Mouse (Mus musculus): ENCODE measurements around the gene Pip4k2a. TPM values are rescaled to one million over a fixed set of nuclear protein-coding genes. Genes with fewer than 3 reads are reported as not detected.
"Not testable (repeated sequence)": the region's sequence is repeated elsewhere in the genome, so short reads cannot be mapped to it uniquely, and the experiment has no call there.

Gene Pip4k2a
- polyA plus RNA-seq (2014; fragmentation: Nextera tagmentation; extraction: Ambion mirVana) = 10.3 and 11.8 TPM in 2 replicates

DNA sequence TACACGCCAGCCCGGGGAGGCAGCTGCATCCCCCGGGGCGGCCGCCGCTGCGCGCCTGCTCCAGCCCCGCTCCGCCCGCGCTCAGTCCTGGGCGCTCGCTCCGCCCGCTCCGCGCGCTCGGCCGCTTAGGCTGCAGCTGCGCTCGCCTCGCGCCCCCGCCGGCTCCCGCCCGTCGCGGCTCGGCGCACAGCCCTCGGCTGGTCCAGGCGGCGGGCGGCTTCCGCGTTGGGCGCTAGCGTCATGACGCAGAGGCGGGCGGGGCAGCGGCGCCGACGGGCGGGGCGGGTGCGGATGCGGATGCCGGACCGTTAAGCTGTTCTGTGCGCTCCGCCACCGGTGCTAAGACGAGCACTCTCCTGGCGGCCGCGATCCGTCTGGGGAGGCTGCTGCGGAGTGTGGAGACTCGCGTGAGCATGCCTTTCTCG lies at the start of gene Pip4k2a, which contains the start of gene 4930426L09Rik:
Gene Pip4k2a, minus strand, starts transcription at position 73 of the 425 bp plus-strand sequence.
Gene 4930426L09Rik, plus strand, starts transcription at position 290 of the 425 bp plus-strand sequence.
- peak within 1 kb of the TSS; percentile 97 for H3K4me2 ChIP-seq (ENCODE audit: low read length)
- DNase-seq = peak; percentile 97

DNA sequence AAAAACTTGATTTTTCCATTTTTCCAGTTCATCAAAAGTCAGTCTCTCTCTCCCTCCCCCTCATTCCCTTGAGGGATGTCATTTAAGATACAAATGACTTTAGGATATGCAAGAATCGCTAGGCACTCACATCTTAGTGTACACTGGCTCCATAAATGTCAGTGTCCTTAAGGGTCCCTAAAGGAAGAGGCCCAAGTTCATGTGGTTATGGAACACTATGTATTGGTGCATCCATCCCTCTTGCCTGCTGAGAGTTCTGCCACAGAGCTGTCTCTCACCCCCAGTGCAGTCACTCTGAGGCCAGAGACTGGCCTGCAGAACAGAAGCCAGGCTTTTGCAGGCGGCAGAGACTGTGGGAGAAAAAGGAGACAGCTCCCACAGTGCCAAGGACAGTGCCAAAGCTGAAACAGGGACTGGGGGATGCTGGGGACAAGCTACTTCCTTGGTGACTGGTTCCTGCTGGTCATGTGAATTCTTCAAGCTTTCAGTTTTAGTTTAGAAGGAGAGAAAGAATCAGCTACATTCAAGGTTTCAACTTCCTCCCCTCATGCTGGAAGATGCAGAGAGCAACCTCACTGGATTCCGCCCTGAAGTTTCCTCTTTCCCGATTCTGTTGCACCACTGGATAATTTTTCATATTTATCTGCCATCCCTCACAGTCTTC lies 40.1 kb upstream of the Pip4k2a start:
- Histone ChIP-seq H3K9ac (replicated peaks; ENCODE audit: low read length) (no peak overlapping the region), H3K4me1 (ENCODE audit: control insufficient read depth, insufficient read depth, low read length) (no peaks in the 10 kb centered on the region), H3K27ac (replicated peaks; ENCODE audit: low read depth, low read length) (no peak overlapping the region), H3K9me3 (ENCODE audit: control insufficient read depth, low read length) (no peaks in the 10 kb centered on the region), H3K4me2 (ENCODE audit: low read length) (no peak overlapping the region), H3K36me3 (ENCODE audit: control insufficient read depth, insufficient read depth, low read length) (no peaks in the 10 kb centered on the region), H3K27me3 (ENCODE audit: control insufficient read depth, insufficient read depth, low read length) (no peaks in the 10 kb centered on the region), H3K4me3 (replicated peaks; ENCODE audit: low read depth, low read length) (no peak overlapping the region)
- ATAC-seq (ENCODE audit: low FRiP score, low TSS enrichment) (no peak), DNase-seq (no peak)
- WGBS = 77% methylated on average over 4 of the region's 4 CpGs

More for the DNA sequence above, at the start of gene Pip4k2a, which contains the start of gene 4930426L09Rik:
- no peaks in the 10 kb centered on the region for H3K36me3 ChIP-seq (ENCODE audit: control insufficient read depth, insufficient read depth, low read length)
- H3K9ac ChIP-seq (replicated peaks; ENCODE audit: low read length) = peak within 1 kb of the TSS; percentile 84
- H3K27me3 ChIP-seq (ENCODE audit: control insufficient read depth, insufficient read depth, low read length) = 0 out of 2 replicates have a peak, but pooled peaks cover 3% of the 10 kb centered on the region
- H3K4me1 ChIP-seq (ENCODE audit: control insufficient read depth, insufficient read depth, low read length) = peaks cover 10% of the 10 kb centered on the region
- peak within 1 kb of the TSS; percentile 82 for H3K27ac ChIP-seq (replicated peaks; ENCODE audit: low read depth, low read length)
- peak; percentile 97 for ATAC-seq (ENCODE audit: low FRiP score, low TSS enrichment)
- H3K4me3 ChIP-seq (replicated peaks; ENCODE audit: low read depth, low read length) = peak within 1 kb of the TSS; percentile 81
- no peaks in the 10 kb centered on the region for H3K9me3 ChIP-seq (ENCODE audit: control insufficient read depth, low read length)
- WGBS = under 1% methylated on average over 66 of the region's 66 CpGs

DNA sequence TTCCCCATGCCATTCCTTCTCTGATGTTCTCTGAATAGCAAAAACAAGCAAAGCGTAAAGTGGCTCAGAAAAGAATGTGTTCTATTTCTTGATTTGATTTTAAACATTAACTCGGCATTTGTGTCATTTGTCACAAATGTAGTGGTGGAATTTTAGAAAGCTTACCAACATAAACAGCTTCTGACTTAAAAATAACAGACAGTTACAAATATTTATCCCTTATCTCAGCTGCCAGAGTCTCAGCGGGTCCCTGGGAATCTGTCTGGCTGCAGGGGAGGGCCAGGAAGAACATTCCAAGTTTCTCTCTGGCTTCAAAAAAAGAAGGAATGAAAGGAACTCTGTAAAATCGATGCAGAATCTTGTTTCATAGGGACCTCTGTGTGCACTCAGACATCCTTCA lies 39.5 kb upstream of the Pip4k2a start:
- no peaks in the 10 kb centered on the region for H3K9me3 ChIP-seq (ENCODE audit: control insufficient read depth, low read length)
- no peak overlapping the region for H3K4me2 ChIP-seq (ENCODE audit: low read length)
- H3K27me3 ChIP-seq (ENCODE audit: control insufficient read depth, insufficient read depth, low read length) = no peaks in the 10 kb centered on the region
- DNase-seq = no peak
- H3K36me3 ChIP-seq (ENCODE audit: control insufficient read depth, insufficient read depth, low read length) = no peaks in the 10 kb centered on the region
- no peaks in the 10 kb centered on the region for H3K4me1 ChIP-seq (ENCODE audit: control insufficient read depth, insufficient read depth, low read length)
- no peak overlapping the region for H3K4me3 ChIP-seq (replicated peaks; ENCODE audit: low read depth, low read length)
- ATAC-seq (ENCODE audit: low FRiP score, low TSS enrichment) = no peak
- 88% methylated on average over 4 of the region's 4 CpGs for WGBS
- H3K9ac ChIP-seq (replicated peaks; ENCODE audit: low read length) = no peak overlapping the region
- H3K27ac ChIP-seq (replicated peaks; ENCODE audit: low read depth, low read length) = no peak overlapping the region

DNA sequence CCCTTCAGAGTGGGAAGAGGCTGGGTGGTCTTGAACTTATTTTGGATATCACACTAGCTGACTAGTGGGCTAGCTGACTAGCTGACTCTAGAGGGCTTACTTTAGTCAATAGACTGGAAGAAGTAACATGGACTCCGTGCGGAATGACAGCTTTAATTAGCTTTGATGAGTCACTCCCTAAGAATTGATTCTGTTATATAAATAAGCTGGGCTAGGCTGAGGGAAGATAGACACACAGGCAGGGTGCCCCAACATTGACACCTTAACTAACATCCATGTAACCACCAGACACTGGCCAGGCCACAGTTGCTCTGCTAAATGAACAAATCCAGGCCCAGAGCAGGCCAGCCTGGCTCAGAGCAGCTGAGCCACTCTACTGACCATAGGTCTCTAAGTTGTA lies 26.9 kb upstream of the Pip4k2a start:
- WGBS = 80% methylated on average over 2 of the region's 2 CpGs
- Histone ChIP-seq H3K4me2 (ENCODE audit: low read length) (no peak overlapping the region), H3K36me3 (ENCODE audit: control insufficient read depth, insufficient read depth, low read length) (no peaks in the 10 kb centered on the region), H3K27me3 (ENCODE audit: control insufficient read depth, insufficient read depth, low read length) (no peaks in the 10 kb centered on the region), H3K4me3 (replicated peaks; ENCODE audit: low read depth, low read length) (no peak overlapping the region), H3K27ac (replicated peaks; ENCODE audit: low read depth, low read length) (no peak overlapping the region), H3K4me1 (ENCODE audit: control insufficient read depth, insufficient read depth, low read length) (no peaks in the 10 kb centered on the region), H3K9me3 (ENCODE audit: control insufficient read depth, low read length) (no peaks in the 10 kb centered on the region), H3K9ac (replicated peaks; ENCODE audit: low read length) (no peak overlapping the region)
- ATAC-seq (ENCODE audit: low FRiP score, low TSS enrichment) = no peak
- DNase-seq = no peak

DNA sequence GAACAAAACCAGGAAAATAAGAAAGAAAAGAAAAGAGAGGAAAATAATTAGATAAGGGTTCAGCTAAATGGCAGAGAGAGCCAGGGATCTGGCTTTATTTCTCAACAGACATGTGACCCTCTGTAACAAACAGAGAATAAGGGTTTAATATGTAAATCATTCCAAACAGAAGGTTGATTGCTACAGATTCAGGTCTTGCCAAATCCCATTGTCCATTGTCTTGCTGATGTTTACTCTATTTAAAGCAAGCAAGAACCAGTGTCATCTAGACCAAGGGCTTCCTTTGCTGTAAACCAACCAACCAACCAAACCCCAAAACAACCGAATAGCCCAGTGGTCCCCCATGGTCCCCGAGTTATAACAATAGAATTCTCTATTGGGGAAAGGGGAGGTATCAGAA lies 20.1 kb upstream of the Pip4k2a start:
- no peaks in the 10 kb centered on the region for H3K9me3 ChIP-seq (ENCODE audit: control insufficient read depth, low read length)
- DNase-seq (no peak), ATAC-seq (ENCODE audit: low FRiP score, low TSS enrichment) (no peak)
- H3K27me3 ChIP-seq (ENCODE audit: control insufficient read depth, insufficient read depth, low read length) = no peaks in the 10 kb centered on the region
- H3K36me3 ChIP-seq (ENCODE audit: control insufficient read depth, insufficient read depth, low read length) = no peaks in the 10 kb centered on the region
- no peaks in the 10 kb centered on the region for H3K4me1 ChIP-seq (ENCODE audit: control insufficient read depth, insufficient read depth, low read length)
- no peak overlapping the region for H3K4me3 ChIP-seq (replicated peaks; ENCODE audit: low read depth, low read length)
- WGBS = 57% methylated on average over 2 of the region's 2 CpGs
- no peak overlapping the region for H3K9ac ChIP-seq (replicated peaks; ENCODE audit: low read length)
- no peak overlapping the region for H3K4me2 ChIP-seq (ENCODE audit: low read length)
- no peak overlapping the region for H3K27ac ChIP-seq (replicated peaks; ENCODE audit: low read depth, low read length)

DNA sequence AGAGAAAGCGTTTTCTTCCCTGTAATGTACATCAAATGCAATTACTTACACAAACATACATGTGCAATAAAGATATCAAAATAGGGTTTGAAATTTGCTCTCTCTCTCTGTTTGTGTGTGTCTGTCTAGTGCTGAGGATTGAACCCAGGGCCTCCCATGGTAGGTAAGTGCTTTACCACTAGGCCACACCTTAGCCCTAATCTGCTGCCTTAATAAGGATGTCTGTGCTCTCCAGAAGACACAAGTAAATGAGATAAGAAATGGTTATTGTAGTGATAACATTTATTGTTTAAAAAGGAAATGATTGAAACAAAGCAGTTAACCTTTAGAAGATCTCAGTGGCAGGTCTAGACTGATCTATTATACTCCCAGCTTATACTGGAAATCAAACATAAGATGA lies 18.9 kb upstream of the Pip4k2a start:
- Histone ChIP-seq H3K27ac (replicated peaks; ENCODE audit: low read depth, low read length) (no peak overlapping the region), H3K9me3 (ENCODE audit: control insufficient read depth, low read length) (no peaks in the 10 kb centered on the region), H3K4me2 (ENCODE audit: low read length) (no peak overlapping the region), H3K27me3 (ENCODE audit: control insufficient read depth, insufficient read depth, low read length) (no peaks in the 10 kb centered on the region), H3K4me1 (ENCODE audit: control insufficient read depth, insufficient read depth, low read length) (no peaks in the 10 kb centered on the region), H3K9ac (replicated peaks; ENCODE audit: low read length) (no peak overlapping the region), H3K36me3 (ENCODE audit: control insufficient read depth, insufficient read depth, low read length) (no peaks in the 10 kb centered on the region), H3K4me3 (replicated peaks; ENCODE audit: low read depth, low read length) (no peak overlapping the region)
- DNase-seq = no peak
- WGBS = 98% methylated on average over 1 of the region's 1 CpGs
- no peak for ATAC-seq (ENCODE audit: low FRiP score, low TSS enrichment)

DNA sequence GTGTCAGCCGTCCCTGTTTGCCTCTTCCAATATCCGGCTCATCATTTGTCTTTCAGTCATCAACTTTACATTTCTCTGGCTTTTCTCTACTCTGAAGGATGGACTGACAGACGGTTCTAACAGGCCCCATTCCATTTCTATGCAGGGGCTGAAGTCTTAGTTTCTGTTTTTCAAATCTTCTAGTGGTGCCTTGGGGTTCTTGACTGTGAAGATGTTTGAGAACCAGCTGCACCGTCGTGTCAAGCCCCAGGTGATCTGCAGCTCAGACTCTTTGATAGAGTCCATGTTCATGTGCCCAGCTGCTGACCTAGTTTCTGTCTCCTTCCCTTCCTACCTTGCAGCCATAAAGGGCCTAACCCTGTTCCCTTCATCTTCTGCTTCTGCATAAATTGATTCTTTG lies 18.4 kb upstream of the Pip4k2a start:
- no peak overlapping the region for H3K4me2 ChIP-seq (ENCODE audit: low read length)
- no peaks in the 10 kb centered on the region for H3K27me3 ChIP-seq (ENCODE audit: control insufficient read depth, insufficient read depth, low read length)
- H3K4me1 ChIP-seq (ENCODE audit: control insufficient read depth, insufficient read depth, low read length) = no peaks in the 10 kb centered on the region
- DNase-seq (no peak), ATAC-seq (ENCODE audit: low FRiP score, low TSS enrichment) (no peak)
- H3K9me3 ChIP-seq (ENCODE audit: control insufficient read depth, low read length) = no peaks in the 10 kb centered on the region
- no peak overlapping the region for H3K4me3 ChIP-seq (replicated peaks; ENCODE audit: low read depth, low read length)
- 84% methylated on average over 5 of the region's 5 CpGs for WGBS
- no peaks in the 10 kb centered on the region for H3K36me3 ChIP-seq (ENCODE audit: control insufficient read depth, insufficient read depth, low read length)
- H3K27ac ChIP-seq (replicated peaks; ENCODE audit: low read depth, low read length) = no peak overlapping the region
- H3K9ac ChIP-seq (replicated peaks; ENCODE audit: low read length) = no peak overlapping the region

DNA sequence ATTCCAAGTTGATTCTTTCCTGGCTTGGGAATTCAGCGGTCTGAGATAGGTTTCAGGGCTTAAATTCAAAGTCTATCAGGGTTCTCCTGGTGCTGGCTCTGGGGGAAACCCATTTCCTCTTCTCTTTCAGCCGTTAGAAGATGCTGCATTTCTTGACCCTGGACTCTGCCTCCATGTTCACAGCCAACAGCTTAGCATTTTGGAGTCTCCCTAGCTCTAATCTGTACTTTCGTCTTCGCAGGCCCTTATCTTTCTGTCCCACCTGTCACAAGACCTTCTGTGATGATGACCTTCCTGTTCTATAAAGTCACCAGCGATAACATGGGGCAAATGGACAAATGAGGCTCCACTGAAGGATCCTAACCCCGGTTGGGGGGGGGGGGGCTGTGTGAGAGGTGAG lies 13.5 kb upstream of the Pip4k2a start:
- Histone ChIP-seq H3K4me3 (replicated peaks; ENCODE audit: low read depth, low read length) (no peak overlapping the region), H3K4me1 (ENCODE audit: control insufficient read depth, insufficient read depth, low read length) (no peaks in the 10 kb centered on the region), H3K27me3 (ENCODE audit: control insufficient read depth, insufficient read depth, low read length) (no peaks in the 10 kb centered on the region), H3K27ac (replicated peaks; ENCODE audit: low read depth, low read length) (no peak overlapping the region), H3K36me3 (ENCODE audit: control insufficient read depth, insufficient read depth, low read length) (no peaks in the 10 kb centered on the region), H3K9me3 (ENCODE audit: control insufficient read depth, low read length) (no peaks in the 10 kb centered on the region), H3K9ac (replicated peaks; ENCODE audit: low read length) (no peak overlapping the region), H3K4me2 (ENCODE audit: low read length) (no peak overlapping the region)
- DNase-seq (no peak), ATAC-seq (ENCODE audit: low FRiP score, low TSS enrichment) (no peak)
- 85% methylated on average over 6 of the region's 6 CpGs for WGBS

DNA sequence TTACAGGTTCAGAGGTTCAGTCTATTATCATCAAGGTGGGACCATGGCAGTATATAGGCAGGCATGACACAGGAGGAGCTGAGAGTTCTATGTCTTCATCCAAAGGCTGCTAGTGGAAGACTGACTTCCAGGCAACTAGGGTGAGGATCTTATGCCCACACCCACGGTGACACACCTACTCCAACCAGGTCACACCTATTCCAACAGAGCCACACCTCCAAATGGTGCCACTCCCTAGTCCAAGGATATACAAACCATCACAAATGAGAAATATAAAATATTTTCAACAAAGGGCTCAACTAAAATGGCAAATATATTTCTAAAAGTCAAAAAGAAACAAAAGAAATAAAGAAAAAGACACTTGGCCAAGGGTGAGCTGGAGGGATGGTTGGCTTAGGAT lies 12.6 kb upstream of the Pip4k2a start:
- H3K9ac ChIP-seq (replicated peaks; ENCODE audit: low read length); H3K4me2 ChIP-seq (ENCODE audit: low read length); H3K4me3 ChIP-seq (replicated peaks; ENCODE audit: low read depth, low read length); H3K27ac ChIP-seq (replicated peaks; ENCODE audit: low read depth, low read length); ATAC-seq (ENCODE audit: low FRiP score, low TSS enrichment); DNase-seq; H3K4me1 ChIP-seq (ENCODE audit: control insufficient read depth, insufficient read depth, low read length); H3K36me3 ChIP-seq (ENCODE audit: control insufficient read depth, insufficient read depth, low read length); H3K9me3 ChIP-seq (ENCODE audit: control insufficient read depth, low read length); H3K27me3 ChIP-seq (ENCODE audit: control insufficient read depth, insufficient read depth, low read length): not testable (repeated sequence)
- 73% methylated on average over 1 of the region's 1 CpGs for WGBS
